In the genomic region with DNA sequence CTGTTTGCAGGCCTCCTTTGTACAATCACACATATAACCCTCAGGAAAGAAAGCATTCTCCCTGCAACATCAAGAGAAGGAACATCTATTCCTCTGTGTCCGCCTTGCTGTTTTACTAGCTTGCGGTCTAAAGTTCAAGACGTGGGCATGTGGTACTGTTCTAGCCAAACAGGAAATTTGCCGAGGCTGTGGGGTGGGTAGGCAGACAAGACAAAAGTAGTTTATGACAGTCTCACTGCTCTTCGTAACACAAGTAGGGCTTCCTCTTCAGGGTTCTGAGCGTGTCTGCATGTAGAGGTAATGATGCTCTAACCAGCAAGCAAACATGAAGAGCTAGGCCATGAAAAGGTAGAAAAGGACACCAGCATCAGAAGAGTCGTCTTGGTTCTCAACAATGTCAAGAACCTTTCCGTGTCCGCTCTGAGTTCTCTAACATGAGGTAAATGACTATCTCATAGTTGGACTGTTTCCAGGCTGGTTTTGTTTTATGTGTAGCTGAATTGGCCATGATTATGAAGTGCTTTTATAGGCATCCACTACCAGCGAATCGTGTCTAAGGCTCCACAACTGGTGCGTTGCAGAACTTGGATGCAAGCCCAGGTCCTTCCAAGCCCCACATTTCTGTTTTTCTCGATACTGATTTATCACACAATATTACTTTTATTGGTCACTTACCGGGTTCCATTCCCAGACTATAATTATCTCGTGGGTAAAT, we compare ENCODE assay signal across 10 mouse cellular contexts. TPM values are rescaled to one million over a fixed set of nuclear protein-coding genes. Genes with fewer than 3 reads are reported as not detected.
DNase-seq lines count a peak whose midpoint lies in the region; ATAC-seq and TF ChIP-seq lines count a peak whose summit lies in the region.
"Had no signal": no experiment of that assay in that cellular context is flagged by ENCODE, and none has a peak within 500 bp of the region (broad histone marks: within the 10 kb centered on the region; RNA-seq: fewer than 3 reads in every experiment).

No protein-coding gene starts in this region.

- no peaks in the 10 kb centered on the region for H3K27me3 ChIP-seq in Patski

- no peak for TF ChIP-seq CTCF in Patski (IDR thresholded peaks at IDR 0.05)

- peak; percentile 51 for DNase-seq in lung, postnatal 36 days
- no peak for DNase-seq in lung, postnatal 14 days
- peak; percentile 61 for DNase-seq in Patski (ENCODE audit: low read depth, low spot score)
- DNase-seq in large intestine, adult 2 months (ENCODE audit: low read depth, low spot score) = peak; percentile 92
- DNase-seq in thymus, postnatal 0 days (ENCODE audit: low spot score) = peak; percentile 73
- no peak for DNase-seq in kidney, adult 8-10 months
- DNase-seq in embryo, embryonic 10.5 days (ENCODE audit: low spot score) = no peak
- no peak for DNase-seq in cerebellum, adult 11 months
- DNase-seq: cerebellum, postnatal 36 days; kidney, adult 9 months had no signal

- POLR2A ChIA-PET in Patski (lab: Charles Lee) = interaction anchor here (1.1 kb wide), 1 partner anchor 14 kb away, joined by 3 read pairs; a partner anchor contains a TSS

- WGBS in large intestine, adult 2 months = 21% methylated on average over 15 of the region's 15 CpGs

- ATAC-seq in Patski = peak; percentile 24

- CTCF ChIA-PET in Patski (lab: Charles Lee) = no interaction called here

- in situ Hi-C loops in Patski (cut with MboI; ENCODE audit: low pct_unique_long_range_greater_than_20kb) = no loop called here

RNA-seq across cellular contexts. Expression of a gene that starts 13.9 kb away (rescaled TPM):
- polyA plus RNA-seq in Patski (2021) = 108 TPM
- polyA plus RNA-seq in large intestine, adult 2 months (2012; rRNA removed) = 18.2 and 35.0 TPM in 2 replicates
- 21.0 and 22.0 TPM in 2 replicates for polyA plus RNA-seq in thymus, postnatal 0 days (2015; fragmentation: Nextera tagmentation; extraction: Ambion mirVana)

Comparison
In these comparisons a context has a peak if more than half of its experiments do, and no peak if none do; other contexts are left out.
1. DNase-seq: peak in lung, postnatal 36 days (single experiment), Patski (single experiment), large intestine, adult 2 months (single experiment) and thymus, postnatal 0 days (single experiment); none in lung, postnatal 14 days (single experiment), kidney, adult 8-10 months (0 of 2), embryo, embryonic 10.5 days (single experiment) and cerebellum, adult 11 months (single experiment).